Mouse (Mus musculus): Measurements from ENCODE around the gene Disc1. TPM values are rescaled to one million over a fixed set of nuclear protein-coding genes. Genes with fewer than 3 reads are reported as not detected.

The Disc1 gene
- polyA plus RNA-seq, 1 experiment from 2014 or later: 3.8 TPM

DNA sequence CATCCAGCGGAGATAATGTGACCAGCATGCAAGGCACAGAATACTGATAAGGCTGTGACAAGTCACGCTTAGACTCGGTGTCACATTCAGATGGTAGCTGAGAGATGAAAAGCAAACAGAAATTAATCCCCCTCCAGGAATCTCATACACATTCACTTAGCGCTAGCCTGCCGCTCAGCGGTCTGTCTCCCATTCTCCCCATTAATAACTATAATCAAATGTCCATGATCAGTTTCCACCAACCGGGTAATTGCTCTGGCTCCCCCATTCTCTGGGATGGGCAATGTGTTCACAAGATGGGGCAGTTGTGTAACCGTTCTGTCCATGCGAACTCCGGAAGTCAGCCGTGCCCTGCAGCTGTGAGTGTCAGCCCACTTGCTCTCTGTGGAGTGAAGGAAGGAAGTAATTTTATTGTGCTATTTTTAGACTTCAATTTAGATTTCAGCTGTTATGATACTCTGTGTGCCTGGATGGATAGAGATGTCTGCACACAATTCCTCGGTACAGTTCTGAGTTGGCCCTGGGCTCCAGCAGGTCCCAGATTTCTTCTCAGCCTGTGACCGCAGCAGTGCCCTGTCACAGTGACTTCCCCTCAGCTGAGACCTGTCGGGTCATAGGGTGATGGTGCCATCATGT is 173.1 kb downstream of the Disc1 start:
- peak; percentile 79 for DNase-seq
- peak; percentile 53; the same call in 1 of the 2 replicates for ATAC-seq (ENCODE audit: insufficient read depth)
- peak overlapping the region; percentile 14; the same call in 1 of the 2 replicates for H3K27ac ChIP-seq (ENCODE audit: low read depth)
- H3K4me1 ChIP-seq (ENCODE audit: insufficient read depth): peaks cover 33% of the 10 kb centered on the region
- no peak overlapping the region for H3K4me3 ChIP-seq (ENCODE audit: low read depth, low read length)
- H3K4me2 ChIP-seq: peak overlapping the region; percentile 5; the same call in 1 of the 2 replicates
- H3K36me3 ChIP-seq (ENCODE audit: insufficient read depth): no peaks in the 10 kb centered on the region
- H3K27me3 ChIP-seq (ENCODE audit: insufficient read depth, low read length): no peaks in the 10 kb centered on the region
- TF ChIP-seq CTCF (IDR thresholded peaks at IDR 0.05; ENCODE audit: low read depth): no peak
- no peak overlapping the region for H3K9ac ChIP-seq
- 26% methylated on average over 14 of the region's 14 CpGs for WGBS
- H3K9me3 ChIP-seq (ENCODE audit: low read depth, low read length): no peaks in the 10 kb centered on the region

- 76% methylated on average over 5 of the region's 5 CpGs for WGBS
- ATAC-seq (ENCODE audit: insufficient read depth): no peak
These were observed 176.6 kb downstream of the Disc1 start for GRCm38 (mm10) chr8:125230526-125231131.

GRCm38 (mm10) chr8:125232724-125233123 is 178.7 kb downstream of the Disc1 start:
- Histone ChIP-seq H3K4me3 (ENCODE audit: low read depth, low read length) (no peak overlapping the region), H3K36me3 (ENCODE audit: insufficient read depth) (no peaks in the 10 kb centered on the region), H3K9ac (no peak overlapping the region), H3K27ac (ENCODE audit: low read depth) (no peak overlapping the region), H3K4me1 (ENCODE audit: insufficient read depth) (peaks cover 10% of the 10 kb centered on the region), H3K9me3 (ENCODE audit: low read depth, low read length) (no peaks in the 10 kb centered on the region), H3K4me2 (no peak overlapping the region), H3K27me3 (ENCODE audit: insufficient read depth, low read length) (no peaks in the 10 kb centered on the region)
- TF ChIP-seq CTCF (IDR thresholded peaks at IDR 0.05; ENCODE audit: low read depth): no peak
- DNase-seq: no peak
- no peak for ATAC-seq (ENCODE audit: insufficient read depth)
- WGBS: 55% methylated on average over 9 of the region's 9 CpGs

More at GRCm38 (mm10) chr8:125230526-125231131, 176.6 kb downstream of the Disc1 start:
- Histone ChIP-seq H3K4me1 (ENCODE audit: insufficient read depth) (peaks cover 13% of the 10 kb centered on the region), H3K27ac (ENCODE audit: low read depth) (no peak overlapping the region), H3K9me3 (ENCODE audit: low read depth, low read length) (no peaks in the 10 kb centered on the region), H3K4me3 (ENCODE audit: low read depth, low read length) (no peak overlapping the region), H3K9ac (no peak overlapping the region), H3K27me3 (ENCODE audit: insufficient read depth, low read length) (no peaks in the 10 kb centered on the region), H3K36me3 (ENCODE audit: insufficient read depth) (no peaks in the 10 kb centered on the region), H3K4me2 (no peak overlapping the region)
- DNase-seq: no peak
- no peak for TF ChIP-seq CTCF (IDR thresholded peaks at IDR 0.05; ENCODE audit: low read depth)

DNA sequence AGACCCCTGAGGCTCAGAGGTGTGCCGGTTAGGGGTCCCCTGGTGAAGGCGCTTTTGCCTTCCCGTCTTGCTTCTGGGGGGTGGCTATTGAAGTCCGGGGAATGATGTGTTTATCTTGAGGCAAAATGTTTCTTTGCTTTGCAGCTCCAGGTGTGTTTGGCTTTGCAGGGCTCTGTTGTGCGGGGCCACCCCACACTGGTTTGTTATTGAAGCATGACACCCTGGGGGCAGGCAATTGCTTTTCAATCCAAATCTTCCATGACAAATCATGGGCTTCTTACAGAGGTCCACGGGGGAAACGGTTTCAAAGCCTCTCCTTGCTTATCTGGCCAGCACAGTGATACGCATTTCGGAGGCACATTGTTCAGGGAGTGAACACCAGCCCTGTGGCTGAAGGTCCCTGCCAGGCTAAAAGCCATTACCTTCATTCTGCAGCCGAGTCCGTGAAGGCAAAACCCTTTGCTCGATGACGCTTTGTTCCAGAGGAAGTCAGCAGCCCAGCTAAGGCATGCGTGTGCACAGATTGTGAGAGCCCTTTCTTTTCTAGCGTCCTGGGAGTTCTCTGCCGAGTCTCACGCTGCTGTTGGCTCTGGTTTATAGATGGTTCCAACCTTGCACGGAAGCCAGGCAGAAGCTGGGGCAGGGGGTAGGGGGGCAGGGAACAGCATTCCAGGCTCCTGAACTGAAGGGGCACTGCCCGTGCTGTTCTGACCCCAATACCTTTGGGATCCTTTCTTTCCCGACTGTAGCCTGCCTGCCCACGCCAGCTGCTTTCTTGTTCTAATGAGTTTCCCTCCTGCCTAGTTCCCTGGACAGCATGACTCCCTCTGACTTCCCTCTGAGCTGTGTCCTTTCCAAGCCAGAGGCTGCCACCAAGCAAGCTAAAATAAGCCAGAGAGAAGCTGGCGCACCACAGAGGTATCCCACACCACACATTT is 182.2 kb downstream of the Disc1 start:
- DNase-seq (peak; percentile 59), ATAC-seq (ENCODE audit: insufficient read depth) (peak; percentile 60)
- Histone ChIP-seq H3K9me3 (ENCODE audit: low read depth, low read length) (no peaks in the 10 kb centered on the region), H3K27me3 (ENCODE audit: insufficient read depth, low read length) (no peaks in the 10 kb centered on the region), H3K27ac (ENCODE audit: low read depth) (peak overlapping the region; percentile 73; the same call in 1 of the 2 replicates), H3K9ac (peak overlapping the region; percentile 30), H3K4me1 (ENCODE audit: insufficient read depth) (peaks cover 11% of the 10 kb centered on the region), H3K36me3 (ENCODE audit: insufficient read depth) (no peaks in the 10 kb centered on the region), H3K4me3 (ENCODE audit: low read depth, low read length) (0 out of 2 replicates have a peak overlapping the region, but pooled peaks have one; percentile 8), H3K4me2 (peak overlapping the region; percentile 54)
- 16% methylated on average over 22 of the region's 22 CpGs for WGBS
- TF ChIP-seq CTCF (IDR thresholded peaks at IDR 0.05; ENCODE audit: low read depth): no peak

DNA sequence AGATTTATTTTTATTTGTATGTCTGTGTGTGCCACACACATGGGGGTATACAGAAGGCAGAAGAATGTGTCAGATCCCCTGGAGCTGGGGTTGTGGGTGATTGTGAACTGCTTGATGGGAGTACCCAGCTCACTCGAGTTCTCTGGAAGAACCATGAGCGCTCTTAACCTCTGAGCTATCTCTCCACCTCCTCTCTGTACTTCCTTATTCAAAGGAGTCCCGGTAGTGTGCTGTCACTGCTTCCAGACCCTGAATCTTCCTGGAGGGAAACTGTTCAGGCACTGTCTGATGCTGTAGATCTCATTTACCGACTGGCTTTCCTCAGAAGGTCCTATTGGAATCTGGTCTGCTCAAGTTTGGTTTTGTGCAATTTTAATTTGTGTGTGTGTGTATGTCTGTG is 186.8 kb downstream of the Disc1 start:
- TF ChIP-seq CTCF (IDR thresholded peaks at IDR 0.05; ENCODE audit: low read depth): no peak
- Histone ChIP-seq H3K4me2 (no peak overlapping the region), H3K4me3 (ENCODE audit: low read depth, low read length) (no peak overlapping the region), H3K27me3 (ENCODE audit: insufficient read depth, low read length) (no peaks in the 10 kb centered on the region), H3K4me1 (ENCODE audit: insufficient read depth) (peaks cover 16% of the 10 kb centered on the region), H3K9ac (no peak overlapping the region), H3K36me3 (ENCODE audit: insufficient read depth) (no peaks in the 10 kb centered on the region), H3K27ac (ENCODE audit: low read depth) (no peak overlapping the region), H3K9me3 (ENCODE audit: low read depth, low read length) (no peaks in the 10 kb centered on the region)
- no peak for ATAC-seq (ENCODE audit: insufficient read depth)
- 47% methylated on average over 4 of the region's 4 CpGs for WGBS
- DNase-seq: no peak

DNA sequence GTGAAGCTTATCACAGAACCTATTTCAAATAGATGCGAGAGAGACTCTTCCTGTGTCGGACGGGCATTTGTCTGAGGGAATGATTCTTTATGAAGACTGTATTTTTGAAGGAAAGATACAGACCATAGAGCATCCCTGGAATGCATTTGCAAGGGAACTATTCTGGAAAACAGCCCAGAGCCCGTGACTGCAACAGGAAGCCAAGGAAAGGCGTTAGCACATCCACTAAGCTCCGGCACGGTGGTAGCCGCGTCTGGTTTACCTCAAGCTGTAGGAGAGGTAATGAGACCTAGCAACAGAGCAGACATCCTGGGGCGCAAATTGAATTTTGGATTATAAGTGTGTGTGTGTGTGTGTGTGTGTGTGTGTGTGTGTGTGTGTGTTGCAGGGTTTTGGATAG is 188.4 kb downstream of the Disc1 start:
- DNase-seq (peak; percentile 81), ATAC-seq (ENCODE audit: insufficient read depth) (no peak; the same call in 1 of the 2 replicates)
- 13% methylated on average over 10 of the region's 10 CpGs for WGBS
- H3K9me3 ChIP-seq (ENCODE audit: low read depth, low read length): no peaks in the 10 kb centered on the region
- H3K4me3 ChIP-seq (ENCODE audit: low read depth, low read length): no peak overlapping the region
- 0 out of 2 replicates have a peak, but pooled peaks cover 8% of the 10 kb centered on the region for H3K4me1 ChIP-seq (ENCODE audit: insufficient read depth)
- no peak overlapping the region for H3K9ac ChIP-seq
- H3K4me2 ChIP-seq: no peak overlapping the region
- no peak for TF ChIP-seq CTCF (IDR thresholded peaks at IDR 0.05; ENCODE audit: low read depth)
- H3K36me3 ChIP-seq (ENCODE audit: insufficient read depth): no peaks in the 10 kb centered on the region
- no peak overlapping the region for H3K27ac ChIP-seq (ENCODE audit: low read depth)
- no peaks in the 10 kb centered on the region for H3K27me3 ChIP-seq (ENCODE audit: insufficient read depth, low read length)
